Mouse (Mus musculus) effector memory CD4-positive, alpha-beta T cell, adult 5 months (primary cell): ENCODE measurements around the gene Pkp3. TPM values are rescaled to one million over a fixed set of nuclear protein-coding genes. Genes with fewer than 3 reads are reported as not detected.

Source experiments
- polyA plus RNA-seq: library from polyadenylated mRNA; unstranded; fragments of 100-300 nt; shearing (Covaris generic); gene quantifications from one replicate; pipeline ENCODE4 v1.2.1, GENCODE M21; 2017

Gene Pkp3
- polyA plus RNA-seq = 147 TPM

GRCm38 (mm10) chr7:141077841-141078240 is at the start of gene Pkp3:
Pkp3 (plus strand) TSS chr7:141078218.

GRCm38 (mm10) chr7:141028831-141029230 is 49.2 kb upstream of the Pkp3 start, which contains the start of gene Gm17387:
Gm17387 (plus strand) TSS chr7:141029131.

GRCm38 (mm10) chr7:141060426-141061242 is 17.4 kb upstream of the Pkp3 start, which contains the start of gene B4galnt4:
B4galnt4 (plus strand) TSS chr7:141061104.

GRCm38 (mm10) chr7:141099911-141100691 is 22.1 kb downstream of the Pkp3 start, which contains the start of gene Sigirr:
Sigirr (minus strand) TSS chr7:141100572.

GRCm38 (mm10) chr7:141117636-141118035 is 39.6 kb downstream of the Pkp3 start, which contains the start of gene Ano9:
Ano9 (minus strand) TSS chr7:141117806.

GRCm38 (mm10) chr7:141122245-141122644 is 44.2 kb downstream of the Pkp3 start, which contains the start of gene Ptdss2:
Ptdss2 (plus strand) TSS chr7:141122382.

Other genes with a start within 250 kb of the Pkp3 start
- gene Urah, start 243.2 kb upstream of the Pkp3 start, polyA plus RNA-seq = not detected
- not detected for gene Scgb1c1, start 232.7 kb upstream of the Pkp3 start, polyA plus RNA-seq
- gene Odf3, start 230.4 kb upstream of the Pkp3 start, polyA plus RNA-seq = not detected
- gene Gm45785, start 221.9 kb upstream of the Pkp3 start, polyA plus RNA-seq = not detected
- 88.6 TPM for gene Ric8a, start 221.3 kb upstream of the Pkp3 start, polyA plus RNA-seq
- 42.5 TPM for gene Bet1l, start 220.6 kb upstream of the Pkp3 start, polyA plus RNA-seq
- 134 TPM for gene Psmd13, start 196.2 kb upstream of the Pkp3 start, polyA plus RNA-seq
- gene Sirt3, start 195.9 kb upstream of the Pkp3 start, polyA plus RNA-seq = 5.5 TPM
- not detected for gene Cox8b, start 177.8 kb upstream of the Pkp3 start, polyA plus RNA-seq
- gene Nlrp6, start 157.3 kb upstream of the Pkp3 start, polyA plus RNA-seq = not detected
- 10.8 TPM for gene Pgghg, start 136.8 kb upstream of the Pkp3 start, polyA plus RNA-seq
- gene Ifitm5, start 127.9 kb upstream of the Pkp3 start, polyA plus RNA-seq = not detected
- gene Gm45717, start 122.3 kb upstream of the Pkp3 start, polyA plus RNA-seq = not detected
- gene Ifitm2, start 122.2 kb upstream of the Pkp3 start, polyA plus RNA-seq = 10.5 TPM
- gene Ifitm1, start 111.0 kb upstream of the Pkp3 start, polyA plus RNA-seq = 2.8 TPM
- 8.0 TPM for gene Ifitm3, start 67.4 kb upstream of the Pkp3 start, polyA plus RNA-seq
- not detected for gene Ifitm6, start 60.3 kb upstream of the Pkp3 start, polyA plus RNA-seq
- gene Gm17387, start 49.1 kb upstream of the Pkp3 start, polyA plus RNA-seq = not detected
- 25.8 TPM for gene B4galnt4, start 17.1 kb upstream of the Pkp3 start, polyA plus RNA-seq
- gene Sigirr, start 22.4 kb downstream of the Pkp3 start, polyA plus RNA-seq = 71.4 TPM
- not detected for gene Ano9, start 39.6 kb downstream of the Pkp3 start, polyA plus RNA-seq
- gene Ptdss2, start 44.2 kb downstream of the Pkp3 start, polyA plus RNA-seq = 6.9 TPM
- gene Rnh1, start 94.6 kb downstream of the Pkp3 start, polyA plus RNA-seq = 79.7 TPM
- 22.4 TPM for gene Hras, start 115.8 kb downstream of the Pkp3 start, polyA plus RNA-seq
- gene Lrrc56, start 115.9 kb downstream of the Pkp3 start, polyA plus RNA-seq = 1.9 TPM
- gene Lmntd2, start 135.9 kb downstream of the Pkp3 start, polyA plus RNA-seq = 12.7 TPM
- 7.9 TPM for gene Rassf7, start 137.6 kb downstream of the Pkp3 start, polyA plus RNA-seq
- gene Phrf1, start 150.6 kb downstream of the Pkp3 start, polyA plus RNA-seq = 81.8 TPM
- 210 TPM for gene Irf7, start 188.3 kb downstream of the Pkp3 start, polyA plus RNA-seq
- gene Cdhr5, start 198.6 kb downstream of the Pkp3 start, polyA plus RNA-seq = not detected
- not detected for gene Sct, start 200.9 kb downstream of the Pkp3 start, polyA plus RNA-seq
- gene Drd4, start 213.8 kb downstream of the Pkp3 start, polyA plus RNA-seq = not detected
- 52.5 TPM for gene Deaf1, start 249.5 kb downstream of the Pkp3 start, polyA plus RNA-seq
- 21.2 TPM for gene Tmem80, start 249.5 kb downstream of the Pkp3 start, polyA plus RNA-seq